Mouse (Mus musculus) fibroblast of lung, adult 2 months (primary cell): ENCODE results near the gene Aebp2.
A peak's percentile ranks its signal among the peaks of the same experiment; 100 is the strongest.
"Not testable (repeated sequence)": the region's sequence is repeated elsewhere in the genome, so short reads cannot be mapped to it uniquely, and the experiment has no call there.

ENCODE experiments used
- DNase-seq: peaks from one replicate; pipeline ENCODE4 v3.0.0-alpha.2; 2011; ENCODE audit warnings: low read depth

Gene Aebp2

DNA sequence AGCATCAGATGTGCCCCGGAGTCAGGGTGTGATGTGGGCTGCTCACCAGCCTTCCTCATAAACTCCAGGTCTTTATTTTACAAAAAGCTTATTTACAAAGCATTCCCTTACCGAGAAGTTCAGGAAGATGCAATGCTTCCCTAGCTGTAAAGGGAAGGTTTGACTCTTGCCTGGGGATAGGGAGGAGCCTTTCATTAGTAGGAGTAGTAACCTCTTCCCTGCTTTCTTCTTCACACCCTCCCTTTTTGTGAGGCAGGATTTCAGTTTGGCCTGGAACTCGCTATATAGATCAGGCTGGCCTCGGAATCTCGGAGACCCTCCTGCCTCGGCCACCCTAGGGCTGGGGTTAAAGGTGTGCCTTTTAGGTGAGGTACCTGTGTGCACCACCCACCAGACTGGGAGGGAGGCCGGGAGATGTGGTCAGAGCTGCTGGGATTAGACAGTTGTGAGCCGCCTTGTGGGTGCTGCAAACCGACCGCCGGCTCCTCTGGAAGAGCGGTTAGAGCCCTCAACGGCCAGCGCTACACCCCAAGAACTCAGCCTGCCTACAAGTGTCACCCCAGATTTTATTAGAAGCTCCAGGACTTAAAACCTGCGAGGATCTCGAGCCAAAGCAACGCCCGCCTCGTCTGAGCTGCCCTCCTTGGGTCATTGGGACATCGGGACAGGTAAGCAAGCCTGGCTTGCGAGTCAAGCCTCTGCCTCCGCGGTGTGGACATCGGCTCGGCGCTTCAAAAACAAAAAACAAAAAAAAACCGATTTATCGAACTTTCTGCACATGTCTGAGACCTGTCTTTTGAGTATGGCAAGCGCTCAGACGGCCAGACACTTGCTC is at the start of gene Aebp2:
Gene Aebp2 (plus strand): TSS at position 273 of the 835 bp plus-strand sequence.
- DNase-seq, result no peak

DNA sequence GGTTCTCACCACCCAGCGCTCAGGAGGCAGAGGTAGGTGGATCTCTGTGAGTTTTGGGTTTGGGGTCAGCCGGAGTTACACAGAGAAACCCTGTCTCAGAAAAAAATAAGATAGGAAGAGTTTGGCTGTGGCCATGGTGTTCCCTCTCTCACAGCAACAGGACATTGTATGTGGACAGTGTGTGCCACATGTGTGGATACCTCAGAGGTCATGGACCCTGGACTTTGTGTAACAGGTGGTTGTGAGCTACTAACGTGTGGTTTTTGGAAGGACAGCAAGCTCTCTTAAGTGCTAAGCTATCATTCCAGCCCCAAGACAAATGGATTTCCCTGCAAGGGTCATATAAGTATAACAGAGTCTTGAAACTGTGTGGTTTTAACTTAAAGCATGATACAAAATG is 47.5 kb upstream of the Aebp2 start:
- DNase-seq, result no peak

DNA sequence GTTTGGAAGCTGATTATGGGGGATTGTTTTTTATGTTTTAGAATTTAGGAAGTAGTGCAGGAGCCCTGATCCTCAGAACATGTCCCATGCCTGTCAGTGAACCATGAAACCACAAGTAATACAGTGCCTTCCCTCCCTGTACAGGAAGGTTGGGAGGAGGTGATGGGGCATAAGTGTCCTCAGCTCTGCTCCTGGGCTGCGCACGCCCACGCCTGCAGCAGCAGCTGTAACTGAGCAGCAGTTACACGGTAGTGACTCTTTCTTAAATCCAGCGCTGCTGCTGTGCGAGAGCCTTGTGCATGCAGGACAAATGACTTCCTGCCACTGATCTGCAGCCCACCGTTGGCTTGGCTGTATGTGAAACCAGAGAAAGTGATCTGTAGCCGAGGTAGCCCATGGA is 46.3 kb upstream of the Aebp2 start:
- DNase-seq, result no peak

DNA sequence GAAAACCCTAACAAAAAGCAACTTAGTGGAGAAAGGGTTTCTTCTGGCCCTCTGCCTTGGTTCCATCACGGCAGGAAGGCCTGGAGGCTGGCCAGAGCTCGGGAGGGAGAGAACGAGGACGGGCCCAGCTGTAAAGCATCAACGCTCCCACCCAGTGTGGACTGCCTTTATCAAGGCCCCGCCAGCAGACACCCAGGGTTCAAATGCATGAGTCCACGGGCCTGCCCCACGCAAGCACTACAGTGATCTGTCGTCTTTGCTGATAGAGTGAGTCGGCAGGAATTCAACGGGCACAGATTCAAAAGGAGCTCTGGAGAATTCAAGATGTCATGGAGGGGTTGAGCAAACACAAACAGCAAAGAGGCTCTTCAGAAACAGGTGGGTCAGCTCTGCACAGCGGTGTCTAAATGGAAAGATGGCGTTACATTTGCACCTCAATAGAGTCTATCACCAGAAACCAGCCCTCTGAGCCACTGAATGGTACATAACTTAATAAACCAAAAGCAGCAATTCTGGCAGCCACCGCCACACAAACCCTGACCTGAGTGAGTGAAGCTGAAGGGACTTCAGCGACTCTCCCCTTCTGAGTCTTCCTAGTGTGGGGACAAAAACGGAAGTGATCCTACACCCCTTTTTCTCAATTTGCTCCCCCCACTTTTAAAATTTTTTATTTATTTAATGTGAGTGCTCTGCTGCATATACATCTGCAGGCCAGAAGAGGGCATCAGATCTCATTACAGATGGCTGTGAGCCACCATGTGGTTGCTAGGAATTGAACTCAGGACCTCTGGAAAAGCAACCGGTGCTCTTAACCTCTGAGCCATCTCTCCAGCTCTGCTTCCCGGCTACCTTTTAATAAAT is 45.3 kb upstream of the Aebp2 start:
- no peak for DNase-seq

DNA sequence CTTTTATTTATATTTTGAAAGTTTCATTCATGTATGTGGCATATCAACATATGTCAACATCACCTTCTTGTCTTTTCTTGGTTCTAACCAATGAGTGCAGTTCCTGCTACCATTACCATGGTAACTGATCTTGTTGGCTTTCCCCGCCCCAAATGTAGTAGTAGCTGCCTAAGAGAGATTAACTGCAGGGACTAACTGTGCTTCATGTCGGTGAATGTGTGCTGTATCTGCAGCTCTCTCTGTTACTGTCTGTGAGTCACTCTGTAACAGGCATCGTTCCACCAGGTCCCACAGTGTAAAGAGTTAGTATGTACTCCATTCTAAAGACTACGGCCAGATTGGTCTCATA is 44.7 kb upstream of the Aebp2 start:
- no peak for DNase-seq

DNA sequence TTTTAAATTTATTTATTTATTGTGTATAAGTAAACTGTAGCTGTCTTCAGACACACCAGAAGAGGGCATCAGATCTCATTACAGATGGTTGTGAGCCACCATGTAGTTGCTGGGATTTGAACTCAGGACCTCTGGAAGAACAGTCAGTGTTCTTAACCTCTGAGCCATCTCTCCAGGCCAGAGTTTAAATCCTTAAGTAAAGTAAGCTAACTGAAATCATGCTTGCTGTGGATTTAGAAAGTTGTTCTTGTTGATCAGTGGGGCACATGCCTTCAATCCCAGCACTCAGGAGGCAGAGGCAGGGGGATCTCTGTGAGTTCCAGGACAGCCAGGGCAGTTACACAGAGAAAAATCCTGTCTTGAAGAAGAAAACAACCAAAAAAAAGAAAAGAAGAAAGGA is 43.5 kb upstream of the Aebp2 start:
- DNase-seq, result not testable (repeated sequence)

DNA sequence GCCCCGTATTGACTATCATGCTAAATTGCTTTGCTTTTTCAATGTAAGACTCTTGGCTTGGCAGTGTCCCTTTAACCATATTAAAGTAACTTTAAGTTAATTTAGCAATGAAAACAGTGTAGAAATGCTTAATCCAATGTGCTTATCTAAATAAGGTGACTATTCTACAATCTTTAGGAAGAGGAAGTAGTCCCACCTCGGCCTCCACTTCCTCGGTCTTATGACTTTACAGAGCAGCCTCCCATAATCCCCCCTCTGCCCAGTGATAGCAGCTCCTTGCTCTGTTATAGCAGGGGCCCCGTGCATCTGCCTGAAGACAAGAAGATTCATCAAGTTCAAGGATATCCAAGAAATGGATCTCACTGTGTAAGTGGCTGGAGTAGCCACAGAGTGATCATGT is 42.3 kb upstream of the Aebp2 start:
- no peak for DNase-seq

DNA sequence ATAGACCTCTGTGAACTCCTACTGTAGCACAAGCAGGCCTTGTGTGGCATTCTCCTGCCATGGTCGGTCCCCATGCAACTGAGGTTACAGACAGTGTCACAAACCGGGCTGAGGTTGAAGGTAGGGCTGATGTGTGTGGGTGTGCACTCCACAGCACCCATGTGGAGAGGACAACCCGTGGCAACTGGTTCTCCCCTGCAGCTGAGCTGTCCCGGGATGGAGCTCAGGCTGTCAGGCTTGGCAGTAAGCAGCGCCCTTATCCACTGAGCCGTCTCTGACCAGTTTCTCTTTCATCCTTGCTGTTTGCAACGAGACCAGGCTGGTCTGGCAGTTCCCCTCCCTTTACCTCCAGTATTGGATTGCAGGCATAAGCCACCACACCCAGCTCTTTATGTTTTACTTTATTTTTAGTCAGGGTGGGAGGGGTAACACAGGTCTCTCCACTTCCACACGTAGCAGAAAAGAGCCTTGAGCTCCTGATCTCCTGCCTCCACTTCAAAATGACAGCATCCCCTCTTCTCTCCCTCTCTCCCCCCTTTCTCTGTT is 35.7 kb upstream of the Aebp2 start:
- no peak for DNase-seq

DNA sequence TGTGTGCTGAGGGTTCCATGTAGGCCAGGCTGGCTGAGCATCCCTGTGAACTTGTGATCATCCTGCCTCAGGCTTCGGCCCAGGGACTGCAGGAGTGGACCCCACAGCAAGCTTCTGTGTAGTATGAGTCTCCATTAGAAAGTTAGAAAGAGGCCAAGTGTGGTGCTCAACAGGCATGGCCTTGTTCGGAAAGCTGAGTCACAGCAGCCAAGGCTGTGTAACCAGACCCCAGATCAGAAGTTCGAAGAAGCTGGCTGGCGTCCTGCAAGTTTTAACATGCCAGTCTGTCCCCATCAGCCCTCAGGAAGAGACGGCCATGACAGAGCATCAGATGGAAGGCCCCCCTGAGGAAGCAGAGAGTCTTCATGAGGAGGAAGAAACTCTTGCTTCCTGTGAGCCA is 31.1 kb upstream of the Aebp2 start:
- peak; percentile 76 for DNase-seq

DNA sequence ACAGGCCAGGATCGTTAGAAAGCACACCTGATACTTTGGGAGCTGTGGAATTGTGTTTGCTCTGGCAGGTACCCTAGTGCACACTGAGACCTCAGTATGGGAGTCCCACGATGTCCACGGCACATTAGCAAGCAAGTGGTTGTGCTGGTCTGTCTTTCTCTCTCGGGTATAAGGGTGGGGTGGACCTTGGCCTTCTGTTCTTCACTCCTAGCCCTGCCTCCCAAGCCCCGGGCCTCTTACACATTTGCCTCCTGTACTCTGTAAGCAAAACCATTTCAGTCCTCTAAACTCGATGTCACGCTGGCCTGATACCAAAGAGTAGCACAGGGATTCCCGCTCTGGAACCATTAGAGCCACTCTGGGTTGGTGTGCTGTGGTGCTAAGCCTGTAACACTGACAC is 29.8 kb upstream of the Aebp2 start:
- DNase-seq, result no peak

DNA sequence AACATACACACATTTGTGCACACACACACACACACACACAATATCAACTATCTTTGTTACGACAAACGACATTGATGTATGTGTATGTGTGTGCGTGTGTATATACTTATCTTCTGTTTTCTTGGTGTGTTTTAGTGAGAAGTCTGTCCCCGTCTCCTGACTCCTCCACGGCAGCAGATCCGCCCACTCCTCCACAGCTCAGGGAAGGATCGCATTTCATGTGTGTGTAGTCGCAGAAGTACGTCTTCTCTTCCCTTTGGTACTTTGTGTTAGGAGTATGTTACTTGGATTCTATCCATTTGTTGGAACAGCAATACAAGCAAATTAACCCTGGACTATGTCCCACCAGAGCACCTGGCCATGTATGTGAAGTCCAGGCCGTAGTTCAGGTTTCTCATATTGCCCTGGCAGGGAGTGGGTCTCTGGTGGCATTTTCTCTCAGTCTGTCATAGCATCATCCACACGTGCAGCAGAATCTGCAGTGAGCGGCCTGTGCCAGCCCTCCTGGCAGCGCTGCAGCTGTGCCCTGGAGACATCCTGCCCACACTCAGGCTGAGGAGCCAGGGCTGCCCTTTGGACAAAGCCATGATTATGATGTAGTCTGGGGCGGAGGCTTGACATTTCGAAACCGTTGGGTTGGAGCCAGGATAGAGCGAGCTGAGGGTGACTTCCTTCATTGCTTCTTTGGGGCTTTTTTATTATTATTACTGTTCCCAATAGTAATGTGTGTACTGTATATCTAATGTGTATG is 28.9 kb upstream of the Aebp2 start:
- DNase-seq, result peak; percentile 79

DNA sequence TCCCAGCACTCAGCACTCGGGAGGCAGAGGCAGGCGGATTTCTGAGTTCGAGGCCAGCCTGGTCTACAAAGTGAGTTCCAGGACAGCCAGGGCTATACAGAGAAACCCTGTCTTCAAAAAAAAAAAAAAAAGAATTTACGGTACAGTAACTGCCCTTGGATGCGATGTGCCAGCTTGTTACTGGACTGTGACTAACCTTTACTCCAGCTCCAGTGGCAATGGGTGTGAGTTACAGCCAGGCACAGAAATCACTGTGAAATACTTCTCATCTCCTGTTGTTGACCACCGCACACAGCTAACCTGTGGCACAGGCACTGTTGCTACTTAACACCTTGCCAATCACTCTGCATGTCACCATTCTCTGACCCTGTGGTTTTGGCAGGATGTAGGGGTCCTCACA is 26.9 kb upstream of the Aebp2 start:
- DNase-seq, result not testable (repeated sequence)

DNA sequence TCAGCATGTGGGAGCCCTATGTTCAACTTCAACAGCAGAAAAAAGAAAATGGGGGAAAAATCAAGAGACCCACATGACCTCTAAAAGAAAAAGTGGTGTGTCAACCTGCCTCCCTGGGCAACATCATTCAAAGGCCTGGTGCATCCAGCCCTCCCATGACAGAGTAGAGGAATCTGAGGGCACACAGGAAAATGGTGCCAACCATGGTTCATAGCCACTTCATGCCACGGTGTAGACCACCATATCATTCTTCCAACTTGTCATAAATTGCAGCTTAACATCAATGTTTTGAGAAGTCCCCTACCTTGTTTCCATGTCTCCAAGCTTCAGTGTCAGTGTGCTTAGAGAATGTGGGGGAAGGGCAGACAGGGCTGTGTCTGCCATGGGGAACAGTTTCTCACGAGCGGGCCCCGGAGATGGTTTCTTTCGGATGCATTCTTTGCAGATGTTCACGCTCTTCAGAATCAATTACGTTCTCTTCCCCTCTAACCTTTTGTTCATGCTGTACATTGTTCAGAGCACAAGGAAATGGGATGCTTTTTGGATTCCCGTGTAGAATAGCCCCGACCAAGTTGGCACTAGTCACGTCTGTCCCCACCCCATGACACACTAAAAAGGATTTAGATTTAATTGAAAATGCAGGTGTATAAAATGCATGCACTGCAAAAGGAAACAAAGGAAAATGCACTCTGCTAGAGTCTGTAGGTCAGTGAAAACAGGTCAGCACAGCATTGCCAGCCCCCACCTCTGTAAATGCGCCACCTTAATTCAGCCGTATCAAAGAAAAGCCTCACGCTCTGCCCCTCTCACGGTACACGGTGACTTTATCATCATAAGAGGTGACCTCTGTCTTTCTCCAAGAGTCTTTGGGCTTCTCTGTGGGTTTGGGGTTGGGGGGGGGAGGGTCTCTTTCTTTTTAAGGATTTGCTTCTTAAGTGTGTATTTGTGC is 24.8 kb upstream of the Aebp2 start:
- no peak for DNase-seq

DNA sequence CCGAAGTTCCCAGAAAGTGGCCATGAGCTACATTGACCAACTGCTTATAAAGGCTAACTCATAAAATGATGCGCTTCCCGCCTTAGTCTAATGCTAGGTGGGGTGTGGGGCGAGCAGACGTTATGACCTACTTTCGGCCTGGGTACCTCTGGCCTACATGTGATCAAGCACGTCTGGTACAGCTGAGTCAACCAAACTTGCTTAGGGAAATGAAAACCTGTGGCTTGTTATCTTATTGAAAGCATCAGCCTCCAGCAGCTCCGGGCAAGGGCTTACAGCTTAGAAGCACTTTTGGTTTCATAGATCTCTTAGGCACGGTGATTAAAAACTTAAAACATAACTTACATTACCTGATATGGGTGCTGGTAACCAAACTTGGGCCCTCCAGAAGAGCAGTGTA is 23.9 kb upstream of the Aebp2 start:
- no peak for DNase-seq

DNA sequence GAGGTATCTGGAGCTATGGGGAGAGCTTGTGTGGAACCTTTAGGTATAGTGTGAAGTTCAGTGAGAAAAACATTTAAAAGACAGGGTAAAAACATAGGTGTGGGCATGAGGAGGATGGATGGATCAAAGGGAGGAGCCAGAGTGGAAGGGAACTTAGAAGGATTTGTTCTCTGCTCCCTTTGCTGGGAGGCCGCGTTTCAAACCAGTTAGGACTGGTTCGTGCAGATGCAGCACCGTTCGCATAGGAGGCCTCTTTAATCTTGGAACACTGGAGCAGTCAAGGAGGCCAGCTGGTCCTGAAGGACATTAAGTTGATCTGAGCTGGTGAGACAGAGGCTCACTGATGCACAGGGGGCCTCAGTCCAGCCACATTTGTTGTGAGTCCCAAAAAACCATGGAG is 23.1 kb upstream of the Aebp2 start:
- no peak for DNase-seq

DNA sequence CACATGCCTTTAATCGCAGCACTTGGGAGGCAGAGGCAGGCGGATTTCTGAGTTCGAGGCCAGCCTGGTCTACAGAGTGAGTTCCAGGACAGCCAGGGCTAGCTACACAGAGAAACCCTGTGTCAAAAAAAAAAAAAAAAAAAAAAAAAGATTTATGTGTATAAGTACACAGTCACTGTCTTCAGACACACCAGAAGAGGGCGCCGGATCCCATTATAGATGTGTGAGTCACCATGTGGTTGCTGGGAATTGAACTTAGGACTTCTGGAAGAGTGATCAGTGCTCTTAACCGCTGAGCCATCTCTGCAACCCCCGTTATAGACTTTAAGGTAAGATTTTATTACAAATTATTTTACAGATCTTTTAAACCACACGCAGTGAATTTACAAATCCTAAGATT is 21.8 kb upstream of the Aebp2 start:
- not testable (repeated sequence) for DNase-seq

DNA sequence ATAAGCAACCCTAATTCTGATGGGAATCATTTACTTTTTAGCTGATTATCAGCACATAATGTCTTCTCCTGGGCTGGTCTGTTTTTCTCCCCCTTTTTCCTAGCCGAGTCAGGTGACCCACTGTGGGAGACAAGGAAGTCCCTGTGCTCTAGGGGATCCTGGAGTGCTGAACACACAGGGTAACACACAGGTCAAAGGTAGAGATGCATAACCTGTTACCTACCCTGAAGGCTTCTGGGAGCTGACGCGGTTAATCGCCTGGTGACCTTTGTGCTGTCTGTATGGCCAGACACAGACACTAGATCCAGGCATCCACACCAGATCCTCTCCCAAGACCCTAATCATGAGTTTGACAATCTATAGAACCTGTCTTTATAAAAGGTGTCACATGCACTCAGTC is 21.3 kb upstream of the Aebp2 start:
- no peak for DNase-seq

DNA sequence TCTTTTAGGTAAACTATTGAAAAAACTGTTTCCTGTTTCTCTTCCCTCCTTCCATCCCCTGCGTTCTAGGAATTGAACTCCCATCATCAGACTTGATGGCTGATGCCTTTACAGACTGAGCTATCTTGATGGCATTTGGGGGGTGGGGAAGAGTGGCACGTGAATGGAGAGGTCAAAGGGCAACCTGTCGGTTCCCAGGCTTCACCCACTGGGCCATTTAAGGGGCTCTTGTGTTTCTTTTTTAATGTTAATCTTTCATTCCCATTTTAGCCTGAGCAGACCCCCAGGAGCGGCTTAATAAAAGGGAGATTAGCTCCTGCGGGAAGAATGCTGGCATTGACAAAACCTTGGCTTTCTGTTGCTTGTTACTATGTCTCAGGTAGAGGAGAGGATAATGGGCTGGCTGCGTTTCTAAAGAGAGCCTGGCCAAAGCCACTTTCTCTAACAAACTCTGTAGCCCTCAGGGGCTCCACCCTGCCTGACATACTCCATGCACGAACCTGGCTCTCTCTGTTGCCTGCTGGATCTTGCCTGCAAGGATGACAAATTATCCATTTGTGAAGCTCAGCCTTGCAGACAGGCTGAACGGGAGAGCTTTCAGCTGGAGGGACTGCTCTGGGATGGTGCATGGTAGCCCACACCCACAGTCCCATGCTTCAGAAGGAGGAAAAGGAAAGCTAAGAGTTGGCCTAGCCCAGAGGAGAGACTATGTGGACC is 19.1 kb upstream of the Aebp2 start:
- no peak for DNase-seq

DNA sequence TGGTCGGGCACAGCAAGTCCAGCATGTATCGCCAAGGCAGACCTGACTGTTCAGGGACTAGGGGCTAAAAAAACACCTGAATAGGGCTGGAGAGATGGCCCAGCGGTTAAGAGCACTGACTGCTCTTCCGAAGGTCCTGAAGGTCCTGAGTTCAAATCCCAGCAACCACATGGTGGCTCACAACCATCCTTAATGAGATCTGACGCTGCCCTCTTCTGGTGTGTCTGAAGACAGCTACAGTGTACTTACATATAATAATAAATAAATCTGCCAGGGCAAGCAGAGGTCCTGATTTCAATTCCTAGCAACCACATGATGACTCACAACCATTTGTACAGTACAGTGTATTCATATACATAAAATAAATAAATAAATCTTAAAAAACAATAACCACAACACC is 17.3 kb upstream of the Aebp2 start:
- DNase-seq, result not testable (repeated sequence)

DNA sequence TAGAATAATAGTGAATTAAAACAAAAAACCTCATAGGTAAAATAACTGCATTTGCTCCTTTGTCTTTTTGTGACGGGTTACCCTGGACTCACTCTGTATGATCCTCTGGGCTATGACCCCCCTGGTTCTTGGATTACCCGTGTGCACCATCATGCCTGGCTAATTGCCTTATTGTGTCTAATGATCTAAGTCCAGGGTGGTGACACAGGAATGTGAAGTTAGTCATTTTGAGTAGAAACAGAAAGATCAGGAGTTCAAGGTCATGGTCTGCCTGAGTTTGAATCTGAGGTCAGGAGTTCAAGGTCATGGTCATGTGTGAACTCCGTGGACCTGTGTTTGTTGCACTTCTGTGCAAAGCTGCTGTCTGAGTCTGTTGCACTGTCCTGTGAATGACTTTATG is 16.7 kb upstream of the Aebp2 start:
- no peak for DNase-seq

DNA sequence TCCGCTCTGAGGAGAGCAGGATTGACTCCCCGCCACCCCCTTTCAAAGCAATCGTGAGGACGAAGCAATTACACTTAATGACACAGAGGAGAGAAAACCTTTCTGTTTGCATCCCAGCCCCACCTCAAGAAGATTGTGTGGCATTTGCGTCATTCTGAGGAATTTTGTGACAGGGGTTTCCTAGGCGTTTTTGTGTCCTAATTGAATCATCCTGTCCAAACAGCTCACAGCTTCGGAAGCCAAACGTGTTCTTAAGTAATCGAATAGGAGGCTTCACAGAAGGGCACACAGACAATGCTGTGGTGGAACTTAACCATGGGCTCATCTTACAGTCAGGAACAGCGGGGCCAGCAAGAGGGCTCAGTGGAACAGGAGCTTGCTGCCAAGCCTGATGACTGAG is 15.9 kb upstream of the Aebp2 start:
- no peak for DNase-seq
